Comparison of ENCODE assay signal across 8 mouse cellular contexts in genomic region chr6:50309019-50309418, GRCm38 (mm10). TPM values are rescaled to one million over a fixed set of nuclear protein-coding genes. Genes with fewer than 3 reads are reported as not detected.
DNase-seq lines count a peak whose midpoint lies in the region; ATAC-seq and TF ChIP-seq lines count a peak whose summit lies in the region.

No protein-coding gene starts in this region.

- 45% methylated on average over 6 of the region's 6 CpGs for WGBS in forebrain, embryonic 13.5 days
- 46% methylated on average over 6 of the region's 6 CpGs for WGBS in liver, embryonic 11.5 days

- H3K9me3 ChIP-seq in forebrain, embryonic 13.5 days (replicated peaks): no peaks in the 10 kb centered on the region
- H3K9me3 ChIP-seq in liver, embryonic 11.5 days (ENCODE audit: control insufficient read depth, low read length): no peaks in the 10 kb centered on the region

- no peaks in the 10 kb centered on the region for H3K36me3 ChIP-seq in testis, adult 2 months (ENCODE audit: control insufficient read depth, insufficient read depth, low read length)
- no peaks in the 10 kb centered on the region for H3K36me3 ChIP-seq in forebrain, embryonic 13.5 days (ENCODE audit: poor library complexity, severe bottlenecking)
- no peaks in the 10 kb centered on the region for H3K36me3 ChIP-seq in liver, embryonic 11.5 days (ENCODE audit: control insufficient read depth, insufficient read depth, low read length)

- TF ChIP-seq CTCF in testis, adult 2 months (IDR thresholded peaks at IDR 0.05; ENCODE audit: control insufficient read depth, insufficient read depth, insufficient replicate concordance, low read depth, low read length): peak; percentile 17; the same call in 1 of the 2 replicates

- intact Hi-C loops in heart, postnatal 10 days (cut with DNase I): loop anchor here (2.0 kb wide), 1 partner anchor 228 kb away; no protein-coding TSS in a partner anchor
- intact Hi-C loops in heart, postnatal 36 days (cut with DNase I): no loop called here

- no peaks in the 10 kb centered on the region for H3K4me1 ChIP-seq in testis, adult 2 months (ENCODE audit: control insufficient read depth, insufficient read depth, low read length)
- no peaks in the 10 kb centered on the region for H3K4me1 ChIP-seq in forebrain, embryonic 13.5 days
- no peaks in the 10 kb centered on the region for H3K4me1 ChIP-seq in liver, embryonic 11.5 days (replicated peaks; ENCODE audit: control insufficient read depth, insufficient read depth, low read length)

- H3K27me3 ChIP-seq in testis, adult 2 months (ENCODE audit: control insufficient read depth, insufficient read depth, low read length): no peaks in the 10 kb centered on the region
- no peaks in the 10 kb centered on the region for H3K27me3 ChIP-seq in forebrain, embryonic 13.5 days
- H3K27me3 ChIP-seq in liver, embryonic 11.5 days (replicated peaks; ENCODE audit: control insufficient read depth, insufficient read depth, low read length): no peaks in the 10 kb centered on the region

- peak; percentile 61 for ATAC-seq in forebrain, embryonic 13.5 days
- ATAC-seq in liver, embryonic 11.5 days (replicated peaks; ENCODE audit: low FRiP score): no peak

- DNase-seq in heart, postnatal 10 days: peak; percentile 63 to 67
- DNase-seq in heart, postnatal 36 days: no peak
- DNase-seq in testis, postnatal 14 days (ENCODE audit: low spot score): no peak
- peak; percentile 46 for DNase-seq in liver, embryonic 11.5 days (ENCODE audit: low spot score)
- DNase-seq in thymus, postnatal 0 days (ENCODE audit: low spot score): peak; percentile 45
- no peak for DNase-seq in T-cell, adult 2 months (ENCODE audit: low spot score)

- no peak overlapping the region for H3K27ac ChIP-seq in testis, adult 2 months (ENCODE audit: control insufficient read depth, insufficient read depth, low read depth, low read length)
- no peak overlapping the region for H3K27ac ChIP-seq in forebrain, embryonic 13.5 days
- H3K27ac ChIP-seq in liver, embryonic 11.5 days (ENCODE audit: low read depth, low read length): no peak overlapping the region

- H3K9ac ChIP-seq in forebrain, embryonic 13.5 days: no peak overlapping the region
- H3K9ac ChIP-seq in liver, embryonic 11.5 days (ENCODE audit: low read depth, low read length): no peak overlapping the region

- no peak overlapping the region for H3K4me3 ChIP-seq in testis, adult 2 months (ENCODE audit: control insufficient read depth, low read depth, low read length)
- no peak overlapping the region for H3K4me3 ChIP-seq in forebrain, embryonic 13.5 days
- no peak overlapping the region for H3K4me3 ChIP-seq in liver, embryonic 11.5 days (ENCODE audit: low read depth, low read length)

- no peak for TF ChIP-seq POLR2A in testis, adult 2 months (IDR thresholded peaks at IDR 0.05; ENCODE audit: control insufficient read depth, low read depth, low read length)

- no peak overlapping the region for H3K4me2 ChIP-seq in forebrain, embryonic 13.5 days
- no peak overlapping the region for H3K4me2 ChIP-seq in liver, embryonic 11.5 days

RNA-seq across cellular contexts. Expression of gene Gsdme, which starts 45.4 kb away (rescaled TPM):
- under 1 TPM; 0.41 to 0.62 TPM for total RNA-seq in heart, postnatal 10 days (2021)
- under 1 TPM; 0.33 to 0.42 TPM for total RNA-seq in heart, postnatal 36 days (2021)
- 1.5 and 1.9 TPM in 2 replicates for polyA plus RNA-seq in testis, adult 2 months (2012; rRNA removed)
- polyA plus RNA-seq in forebrain, embryonic 13.5 days (2015; fragmentation: Nextera tagmentation; extraction: Ambion mirVana): 63.8 and 67.4 TPM in 2 replicates
- polyA plus RNA-seq in liver, embryonic 11.5 days (2014; fragmentation: Nextera tagmentation; extraction: Ambion mirVana): 28.6 and 30.2 TPM in 2 replicates
- polyA plus RNA-seq in thymus, postnatal 0 days (2015; fragmentation: Nextera tagmentation; extraction: Ambion mirVana): 19.1 and 23.8 TPM in 2 replicates

Comparison
In these comparisons a context has a peak if more than half of its experiments do, and no peak if none do; other contexts are left out.
1. DNase-seq: peak in heart, postnatal 10 days (2 of 2), liver, embryonic 11.5 days (single experiment) and thymus, postnatal 0 days (single experiment); none in heart, postnatal 36 days (0 of 2), testis, postnatal 14 days (single experiment) and T-cell, adult 2 months (single experiment).